Mouse (Mus musculus) E14TG2a.4 (cell line): Measurements from ENCODE around the gene Plxnd1.

Source experiments
- CTCF ChIP-seq: conservative IDR thresholded peaks from 2 replicates; pipeline ENCODE4 v1.5.1; 2014; ENCODE audit warnings: low read length
- NANOG ChIP-seq: IDR thresholded peaks from 2 replicates; pipeline ENCODE4 v1.6.1; 2014; ENCODE audit warnings: borderline replicate concordance, low read length, mixed read lengths

- no peak for TF ChIP-seq CTCF
- no peak for TF ChIP-seq NANOG
Measured at GRCm38 (mm10) chr6:115943498-115944427, 51.0 kb downstream of the Plxnd1 start.
